Mouse (Mus musculus) liver, embryonic 14.5 days (tissue): Measurements from ENCODE around the gene Myo1g.

Experiments
- CTCF ChIP-seq: IDR thresholded peaks from 2 replicates; pipeline ENCODE4 v1.5.1; 2016; ENCODE audit warnings: antibody characterized with exemption, low read depth, control low read depth
- EP300 ChIP-seq: IDR thresholded peaks from 2 replicates; pipeline ENCODE4 v1.6.1; 2016; ENCODE audit warnings: antibody characterized with exemption, low read depth

GRCm38 (mm10) chr11:6465122-6465521 lies 55.6 kb downstream of the Myo1g start:
- TF ChIP-seq CTCF (peak; percentile 74), EP300 (no peak)
